Mouse (Mus musculus) small intestine, adult 2 months (tissue): ENCODE measurements around the gene Miga2.

Experiments used
- CTCF ChIP-seq: fragments of 200-500 bp; IDR thresholded peaks from 2 replicates; pipeline ENCODE4 v1.5.1; 2012; ENCODE audit warnings: low read depth, mild to moderate bottlenecking, control low read depth, inconsistent platforms, low read length, moderate library complexity, mixed read lengths; ENCODE audit not compliant: insufficient replicate concordance, insufficient read length; ENCODE audit errors: extremely low read depth
- POLR2A ChIP-seq: fragments of 200-500 bp; IDR thresholded peaks from 2 replicates; pipeline ENCODE4 v1.6.1; 2012; ENCODE audit warnings: low read depth, mild to moderate bottlenecking, control low read depth, inconsistent platforms, low read length, moderate library complexity

- TF ChIP-seq POLR2A (no peak), CTCF (no peak)
These were observed 43.2 kb downstream of the Miga2 start for GRCm38 (mm10) chr2:30407221-30407620.
